Mouse (Mus musculus) limb, embryonic 11.5 days (tissue): ENCODE results near the gene Arsa. TPM values are rescaled to one million over a fixed set of nuclear protein-coding genes. Genes with fewer than 3 reads are reported as not detected.
"Not testable (repeated sequence)": the region's sequence is repeated elsewhere in the genome, so short reads cannot be mapped to it uniquely, and the experiment has no call there.

Source experiments
- ATAC-seq: fragments of 200-750 bp; cut with Nextera tagmentation; 2 replicates; pipeline ENCODE4 v1.8.0; 2017; ENCODE audit warnings: low read depth; ENCODE audit not compliant: insufficient number of reproducible peaks, low FRiP score, low TSS enrichment
- DNase-seq: peaks from one replicate; pipeline ENCODE4 v3.0.0-alpha.2; 2015; ENCODE audit warnings: low spot score
- H3K27ac ChIP-seq: fragments of 300-500 bp; sonication (generic); replicated peaks from 2 replicates; pipeline ENCODE4 v1.5.1; 2014; ENCODE audit warnings: low read depth, mild to moderate bottlenecking, low read length
- H3K27me3 ChIP-seq: fragments of 300-500 bp; sonication (generic); 2 replicates; pipeline ENCODE4 v1.6.1; 2014; ENCODE audit warnings: mild to moderate bottlenecking, low read length, mixed read lengths; ENCODE audit not compliant: control insufficient read depth, insufficient read depth
- H3K36me3 ChIP-seq: fragments of 300-500 bp; sonication (generic); 2 replicates; pipeline ENCODE4 v1.6.1; 2014; ENCODE audit warnings: mild to moderate bottlenecking, low read length, moderate library complexity, mixed read lengths; ENCODE audit not compliant: control insufficient read depth, insufficient read depth
- H3K4me1 ChIP-seq: fragments of 300-500 bp; sonication (generic); 2 replicates; pipeline ENCODE4 v1.6.1; 2014; ENCODE audit warnings: low read length, mixed read lengths; ENCODE audit not compliant: control insufficient read depth, insufficient read depth
- H3K4me2 ChIP-seq: fragments of 300-500 bp; sonication (generic); 2 replicates; pipeline ENCODE4 v1.6.1; 2014; ENCODE audit warnings: low read depth, mild to moderate bottlenecking, moderate library complexity; ENCODE audit not compliant: severe bottlenecking
- H3K4me3 ChIP-seq: fragments of 300-500 bp; sonication (generic); 2 replicates; pipeline ENCODE4 v1.5.1; 2014; ENCODE audit warnings: low read depth, low read length
- H3K9ac ChIP-seq: fragments of 300-500 bp; sonication (generic); 2 replicates; pipeline ENCODE4 v1.6.1; 2014; ENCODE audit warnings: mild to moderate bottlenecking, low read length
- H3K9me3 ChIP-seq: fragments of 300-500 bp; sonication (generic); 2 replicates; pipeline ENCODE4 v1.6.1; 2016; ENCODE audit warnings: low read length; ENCODE audit not compliant: control insufficient read depth
- WGBS: fragments of 180-500 bp; shearing (Covaris S2); extraction: QIAGEN DNeasy Blood & Tissue Kit; methylation state at CpG from one replicate; pipeline ENCODE4 v1.1.7; 2014; 5-methylcytosine and 5-hydroxymethylcytosine counted together
- polyA plus RNA-seq: library from polyadenylated mRNA; unstranded; fragments of >200 nt; fragmentation: Nextera tagmentation; extraction: Ambion mirVana; gene quantifications from 2 replicates; pipeline ENCODE4 v1.2.1, GENCODE M21; 2014

The Arsa gene
- polyA plus RNA-seq, 1 experiment from 2014 or later = 8.4 TPM

DNA sequence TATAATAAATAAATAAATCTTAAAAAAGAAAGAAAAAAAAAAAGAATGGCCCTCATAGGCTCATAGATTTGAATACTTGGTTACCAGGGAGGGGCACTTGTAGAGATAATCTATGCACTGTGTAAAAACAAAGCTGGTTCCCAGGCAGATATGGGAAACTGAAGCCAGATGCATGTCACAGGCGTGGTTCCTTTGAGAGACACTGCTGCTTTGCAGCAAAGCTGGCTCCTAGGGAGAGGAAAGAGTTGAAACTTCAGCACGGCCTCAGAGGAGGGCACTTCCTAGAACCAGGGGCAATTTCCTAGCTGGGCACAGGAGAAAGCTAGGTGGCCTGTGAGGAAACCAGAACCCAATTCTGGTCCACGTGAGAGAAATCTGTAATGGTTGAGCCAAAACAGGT, 43.1 kb downstream of the Arsa start:
- no peak for DNase-seq
- no peak overlapping the region for H3K4me2 ChIP-seq
- no peak overlapping the region for H3K4me3 ChIP-seq
- H3K36me3 ChIP-seq = no peaks in the 10 kb centered on the region
- 60% methylated on average over 3 of the region's 3 CpGs for WGBS
- no peak overlapping the region for H3K9ac ChIP-seq
- ATAC-seq = no peak
- H3K27ac ChIP-seq = no peak overlapping the region
- no peaks in the 10 kb centered on the region for H3K4me1 ChIP-seq
- no peaks in the 10 kb centered on the region for H3K9me3 ChIP-seq
- no peaks in the 10 kb centered on the region for H3K27me3 ChIP-seq

DNA sequence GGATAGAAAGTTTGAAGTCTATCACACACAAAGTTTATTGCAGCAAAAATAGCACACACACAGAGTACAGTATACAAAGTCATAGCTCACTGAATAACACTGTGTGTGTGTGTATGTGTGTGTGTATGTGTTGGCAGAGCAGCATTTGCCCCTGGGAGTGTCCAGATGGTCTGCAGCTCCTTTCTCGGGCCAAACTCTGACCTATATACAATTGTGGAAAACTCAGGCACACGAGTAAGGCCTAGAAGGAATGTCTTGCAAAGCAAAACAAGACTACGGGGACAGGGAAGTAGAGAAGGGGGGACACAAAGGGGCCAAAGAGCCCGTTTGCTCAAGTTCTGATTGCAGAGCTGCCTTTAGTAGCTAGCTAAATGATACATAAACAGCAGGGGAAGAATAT, 44.3 kb downstream of the Arsa start:
- H3K4me1 ChIP-seq = no peaks in the 10 kb centered on the region
- no peak for DNase-seq
- 76% methylated on average over 4 of the region's 4 CpGs for WGBS
- no peaks in the 10 kb centered on the region for H3K27me3 ChIP-seq
- no peaks in the 10 kb centered on the region for H3K9me3 ChIP-seq
- no peak overlapping the region for H3K4me2 ChIP-seq
- ATAC-seq = no peak
- no peak overlapping the region for H3K4me3 ChIP-seq
- no peak overlapping the region for H3K27ac ChIP-seq
- no peak overlapping the region for H3K9ac ChIP-seq
- H3K36me3 ChIP-seq = no peaks in the 10 kb centered on the region

DNA sequence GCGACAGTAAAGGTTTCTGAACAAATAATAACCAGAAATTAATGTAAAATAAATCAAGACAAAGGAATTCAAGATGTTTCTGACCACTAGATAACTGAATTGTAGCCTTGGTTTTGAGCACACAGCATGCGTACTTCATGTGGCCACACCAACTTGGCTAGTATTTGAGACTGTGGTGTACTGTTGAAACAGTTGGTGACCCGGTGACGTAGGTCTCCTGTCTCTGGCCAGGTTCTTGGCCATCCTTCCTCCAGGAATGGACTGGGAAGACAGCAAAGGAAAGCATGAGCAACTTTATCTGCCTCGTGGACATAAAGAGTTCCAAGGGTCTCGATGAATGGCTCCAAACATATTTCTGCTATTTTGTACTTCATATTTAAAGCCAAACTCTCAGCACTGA, 45.4 kb downstream of the Arsa start:
- no peaks in the 10 kb centered on the region; the same call in 1 of the 2 replicates for H3K36me3 ChIP-seq
- H3K27ac ChIP-seq = no peak overlapping the region
- no peaks in the 10 kb centered on the region for H3K27me3 ChIP-seq
- H3K4me1 ChIP-seq = no peaks in the 10 kb centered on the region
- no peaks in the 10 kb centered on the region for H3K9me3 ChIP-seq
- no peak overlapping the region for H3K9ac ChIP-seq
- 93% methylated on average over 6 of the region's 6 CpGs for WGBS
- H3K4me3 ChIP-seq = no peak overlapping the region
- no peak overlapping the region for H3K4me2 ChIP-seq
- no peak for DNase-seq
- no peak for ATAC-seq

DNA sequence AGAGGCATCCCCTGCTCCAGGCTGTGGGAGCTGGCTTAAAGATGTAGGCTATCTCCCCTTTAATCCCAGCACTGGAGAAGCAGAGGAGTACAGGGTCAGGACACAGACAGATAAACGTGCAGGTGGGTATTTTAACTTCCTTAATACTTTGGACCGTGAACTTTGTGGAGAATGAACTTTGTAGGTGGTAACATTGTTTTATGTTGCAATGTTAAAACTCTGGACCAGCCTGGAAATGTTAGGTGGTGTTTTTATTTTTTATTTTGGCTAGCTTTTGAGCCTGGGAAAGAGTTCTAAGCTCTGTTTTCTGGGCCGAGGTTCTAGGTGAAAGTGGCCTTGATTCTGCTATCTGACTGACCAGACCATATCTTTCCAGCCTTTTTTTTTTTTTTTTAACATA, 46.0 kb downstream of the Arsa start:
- peaks cover 2% of the 10 kb centered on the region; the same call in 1 of the 2 replicates for H3K36me3 ChIP-seq
- 0 out of 2 replicates have a peak, but pooled peaks cover 2% of the 10 kb centered on the region for H3K4me1 ChIP-seq
- ATAC-seq = no peak
- WGBS = 89% methylated on average over 3 of the region's 3 CpGs
- no peak for DNase-seq
- no peak overlapping the region for H3K27ac ChIP-seq
- H3K4me3 ChIP-seq = no peak overlapping the region
- H3K4me2 ChIP-seq = no peak overlapping the region
- H3K9me3 ChIP-seq = no peaks in the 10 kb centered on the region
- H3K9ac ChIP-seq = no peak overlapping the region
- no peaks in the 10 kb centered on the region for H3K27me3 ChIP-seq

DNA sequence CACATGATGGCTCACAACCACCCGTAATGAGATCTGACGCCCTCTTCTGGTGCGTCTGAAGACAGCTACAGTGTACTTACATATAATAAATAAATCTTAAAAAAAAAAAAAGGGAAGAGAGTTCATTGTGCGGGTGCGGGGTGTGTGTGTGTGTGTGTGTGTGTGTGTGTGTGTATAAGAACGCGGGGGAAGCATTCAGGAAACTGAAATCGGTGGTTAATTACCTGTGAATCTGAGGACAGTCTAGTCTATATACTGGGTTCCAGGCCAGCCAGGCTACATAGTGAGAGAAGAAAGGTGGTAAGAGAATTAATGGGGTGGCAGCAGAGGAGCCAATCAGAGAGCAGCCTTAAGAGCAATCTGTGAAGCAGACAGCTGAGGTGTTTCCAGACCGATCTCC, 46.5 kb downstream of the Arsa start:
- WGBS = 80% methylated on average over 7 of the region's 9 CpGs

DNA sequence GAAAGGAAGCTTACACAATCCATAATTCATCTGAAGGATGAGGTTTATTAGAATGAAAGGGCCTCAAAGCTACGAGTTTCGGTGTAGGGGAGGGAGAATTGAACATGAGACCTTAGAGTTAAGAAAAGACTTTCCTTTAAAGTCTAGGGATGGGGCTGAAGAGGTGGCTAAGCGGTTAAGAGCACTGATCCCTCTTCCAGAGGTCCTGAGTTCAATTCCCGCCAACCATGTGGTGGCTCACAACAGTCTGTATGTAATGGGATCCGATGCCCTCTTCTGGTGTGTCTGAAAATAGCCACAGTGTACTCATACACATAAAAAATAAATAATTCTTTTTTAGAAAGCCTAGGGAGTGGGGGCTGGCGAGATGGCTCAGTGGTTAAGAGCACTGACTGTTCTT, 46.9 kb downstream of the Arsa start:
- ATAC-seq (no peak), DNase-seq (no peak)
- WGBS = 54% methylated on average over 6 of the region's 6 CpGs
- Histone ChIP-seq H3K27me3 (no peaks in the 10 kb centered on the region), H3K4me3 (peak overlapping the region; percentile 53), H3K27ac (no peak overlapping the region), H3K36me3 (peaks cover 2% of the 10 kb centered on the region; the same call in 1 of the 2 replicates), H3K4me2 (peak overlapping the region; percentile 91), H3K9me3 (no peaks in the 10 kb centered on the region), H3K4me1 (peaks cover 9% of the 10 kb centered on the region), H3K9ac (0 out of 2 replicates have a peak overlapping the region, but pooled peaks have one; percentile 54)

More for the DNA sequence above, 46.5 kb downstream of the Arsa start:
- not testable (repeated sequence) for H3K9ac ChIP-seq, ATAC-seq, H3K4me3 ChIP-seq, H3K27me3 ChIP-seq, H3K36me3 ChIP-seq, H3K9me3 ChIP-seq, H3K4me2 ChIP-seq, H3K4me1 ChIP-seq, DNase-seq, H3K27ac ChIP-seq

DNA sequence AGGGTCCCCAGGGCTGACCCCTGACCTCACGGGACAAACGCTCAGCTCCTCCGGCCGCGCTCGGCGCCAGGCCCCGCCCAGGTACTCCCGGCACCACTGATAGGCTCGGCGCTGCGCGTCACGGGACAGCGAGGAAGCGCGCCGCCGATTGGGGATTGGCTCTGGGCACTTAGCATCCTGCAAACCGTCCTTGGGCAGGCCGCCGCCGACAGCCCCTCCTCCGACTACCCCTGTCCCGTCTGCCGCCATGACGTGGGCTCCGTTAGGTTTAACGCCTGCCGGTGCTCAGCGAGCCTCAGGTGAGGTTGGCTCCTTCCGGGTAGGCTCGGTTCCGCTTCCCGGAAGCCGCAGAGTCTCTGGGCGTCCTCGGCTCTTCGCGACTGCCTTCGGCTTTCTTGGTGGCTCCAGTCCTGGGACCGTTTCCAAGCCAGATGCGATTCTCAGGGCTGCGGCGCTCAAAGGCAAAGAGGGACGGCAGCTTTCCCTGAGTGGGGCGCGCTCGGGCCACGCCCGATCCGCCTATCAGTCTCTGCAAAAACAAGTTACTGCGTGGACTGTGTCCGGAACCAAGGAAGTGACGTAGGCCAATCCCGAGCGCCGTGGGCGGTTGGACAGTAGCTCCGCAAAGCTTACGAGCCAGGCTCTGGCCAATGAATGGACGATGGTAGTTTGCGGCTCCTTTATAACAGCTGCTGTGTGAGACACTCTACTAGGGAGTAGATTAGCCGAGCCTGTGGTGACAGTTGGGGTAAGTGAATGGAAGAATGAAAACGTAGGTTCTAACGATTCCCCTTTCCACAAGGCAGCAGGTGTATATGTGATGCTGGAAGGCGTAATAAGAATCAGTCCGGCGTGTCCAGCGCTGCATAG, 47.6 kb downstream of the Arsa start, which contains the start of the genes C730034F03Rik, Gm44502 and Chkb:
TSS of gene C730034F03Rik (plus strand) at position 238 of the 870 bp plus-strand sequence.
TSS of gene Gm44502 (minus strand) at position 345 of the 870 bp plus-strand sequence.
TSS of gene Chkb (minus strand) at position 557 of the 870 bp plus-strand sequence.
- ATAC-seq = peak; percentile 91
- WGBS = 1% methylated on average over 63 of the region's 70 CpGs

DNA sequence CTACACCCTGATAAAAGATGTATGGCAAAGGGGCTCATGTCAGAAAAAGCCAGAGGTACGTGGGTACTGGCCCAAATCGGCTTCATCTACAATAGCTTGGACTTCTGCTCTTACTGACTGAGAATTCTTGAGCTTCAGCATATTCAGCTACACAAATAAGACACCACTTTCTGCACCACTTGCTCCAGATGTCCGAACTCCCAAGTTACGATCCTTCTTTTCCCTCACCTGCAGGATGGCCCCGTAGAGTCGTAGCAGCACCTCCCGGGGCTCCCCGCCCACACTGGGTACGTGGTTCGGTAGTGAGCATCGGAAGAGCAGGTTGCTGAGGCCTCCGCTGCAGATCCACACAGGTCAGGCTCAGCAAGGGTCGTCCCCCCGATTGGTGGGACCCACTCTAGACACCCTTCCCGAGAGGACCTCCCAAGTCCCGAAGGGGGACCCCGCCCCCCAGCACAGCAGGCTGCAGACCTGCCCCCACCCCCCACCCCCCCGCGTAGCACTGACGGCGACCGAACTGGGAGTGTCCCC, 48.3 kb downstream of the Arsa start:
- H3K4me1 ChIP-seq = peaks cover 9% of the 10 kb centered on the region
- WGBS = 5% methylated on average over 22 of the region's 22 CpGs
- ATAC-seq (peak; percentile 44; the same call in 1 of the 2 replicates), DNase-seq (no peak)
- peak overlapping the region; percentile 54 for H3K9ac ChIP-seq
- no peak overlapping the region for H3K27ac ChIP-seq
- H3K4me3 ChIP-seq = peak overlapping the region; percentile 53
- no peaks in the 10 kb centered on the region for H3K27me3 ChIP-seq
- peak overlapping the region; percentile 91 for H3K4me2 ChIP-seq
- H3K9me3 ChIP-seq = no peaks in the 10 kb centered on the region
- H3K36me3 ChIP-seq = peaks cover 2% of the 10 kb centered on the region; the same call in 1 of the 2 replicates

More for the DNA sequence above, 47.6 kb downstream of the Arsa start, which contains the start of the genes C730034F03Rik, Gm44502 and Chkb:
- H3K4me1 ChIP-seq = peaks cover 9% of the 10 kb centered on the region
- H3K4me2 ChIP-seq = peak within 1 kb of the TSS; percentile 91
- H3K36me3 ChIP-seq = peaks cover 2% of the 10 kb centered on the region; the same call in 1 of the 2 replicates
- H3K4me3 ChIP-seq = peak within 1 kb of the TSS; percentile 53
- no peaks in the 10 kb centered on the region for H3K27me3 ChIP-seq
- DNase-seq = peak; percentile 90
- H3K9ac ChIP-seq = peak within 1 kb of the TSS; percentile 54
- peak within 1 kb of the TSS; percentile 80 for H3K27ac ChIP-seq
- no peaks in the 10 kb centered on the region for H3K9me3 ChIP-seq
